Mouse (Mus musculus) cortical plate, adult 2 months (tissue): ENCODE data around the gene Trmt10b.

Source experiments
- CTCF ChIP-seq: fragments of 200-500 bp; IDR thresholded peaks from 2 replicates; pipeline ENCODE4 v1.5.1; 2011; ENCODE audit warnings: mild to moderate bottlenecking, control low read depth, low read length; ENCODE audit not compliant: insufficient read depth; ENCODE audit errors: extremely low read depth
- POLR2A ChIP-seq: fragments of 200-500 bp; IDR thresholded peaks from 2 replicates; pipeline ENCODE4 v1.6.1; 2011; ENCODE audit warnings: mild to moderate bottlenecking, low read length, control low read depth; ENCODE audit not compliant: insufficient read depth; ENCODE audit errors: extremely low read depth

DNA sequence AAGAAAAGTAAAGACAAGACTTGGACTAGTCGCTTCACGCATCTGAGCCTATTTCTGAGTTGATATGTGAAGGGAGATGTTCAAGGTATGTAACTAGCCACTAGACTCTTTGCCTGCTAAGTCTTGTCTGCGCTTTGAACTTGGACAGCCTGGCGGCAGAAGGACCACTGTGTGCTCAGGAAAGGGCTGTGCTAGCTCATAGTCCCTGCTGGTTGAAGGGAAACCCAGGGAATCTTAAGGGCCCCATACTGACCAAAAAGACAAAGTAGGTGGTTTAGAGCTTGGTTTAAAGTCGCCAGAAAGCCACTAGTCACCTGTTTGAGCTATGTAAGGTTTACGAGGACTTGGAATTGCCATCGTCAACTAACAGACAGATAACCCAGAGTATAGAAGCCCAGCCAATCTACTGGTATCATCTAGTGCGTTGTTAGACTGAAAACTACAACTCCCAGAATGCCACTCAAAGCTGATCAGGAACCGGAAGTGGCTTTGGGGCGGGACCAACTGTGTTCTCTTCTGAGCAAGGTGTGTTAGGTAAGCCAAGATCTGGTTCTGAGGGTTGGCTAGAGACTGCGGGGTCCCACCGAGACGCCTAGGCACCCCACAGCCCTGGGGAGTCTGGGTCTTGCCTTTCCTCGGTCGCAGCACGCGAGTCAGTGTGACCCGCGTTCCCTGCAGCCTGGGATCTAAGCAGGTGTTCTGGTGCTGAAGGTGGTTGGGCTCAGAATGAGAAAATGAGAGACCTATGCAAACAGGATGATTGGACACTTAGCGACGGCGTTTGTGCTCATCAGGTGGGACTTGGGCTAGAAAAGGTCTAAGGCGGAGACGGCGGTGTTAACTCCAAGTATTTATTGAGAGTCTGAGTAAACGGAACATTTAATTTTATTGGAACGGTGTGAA, at the start of gene Trmt10b:
- TF ChIP-seq POLR2A, result peak; percentile 80
- TF ChIP-seq CTCF, result no peak
